Mouse (Mus musculus) lung, embryonic 16.5 days (tissue): ENCODE data around the gene Cd80. TPM values are rescaled to one million over a fixed set of nuclear protein-coding genes. Genes with fewer than 3 reads are reported as not detected.
"Not testable (repeated sequence)": the region's sequence is repeated elsewhere in the genome, so short reads cannot be mapped to it uniquely, and the experiment has no call there.

Experiments used
- ATAC-seq: fragments of 200-750 bp; cut with Nextera tagmentation; 2 replicates; pipeline ENCODE4 v1.8.0; 2017; ENCODE audit warnings: low read depth, mild to moderate bottlenecking, moderate library complexity
- H3K27ac ChIP-seq: fragments of 300-500 bp; sonication (generic); 2 replicates; pipeline ENCODE4 v1.5.1; 2014; ENCODE audit warnings: mild to moderate bottlenecking, control low read depth, low read length
- H3K27me3 ChIP-seq: fragments of 300-500 bp; sonication (generic); 2 replicates; pipeline ENCODE4 v1.6.1; 2014; ENCODE audit warnings: low read depth, low read length, mixed read lengths; ENCODE audit not compliant: control insufficient read depth, insufficient read depth
- H3K36me3 ChIP-seq: fragments of 300-500 bp; sonication (generic); 2 replicates; pipeline ENCODE4 v1.6.1; 2014; ENCODE audit warnings: low read length; ENCODE audit not compliant: control insufficient read depth, insufficient read depth
- H3K4me1 ChIP-seq: fragments of 300-500 bp; sonication (generic); replicated peaks from 2 replicates; pipeline ENCODE4 v1.6.1; 2014; ENCODE audit warnings: low read length, mixed read lengths; ENCODE audit not compliant: control insufficient read depth, insufficient read depth
- H3K4me2 ChIP-seq: fragments of 300-500 bp; sonication (generic); 2 replicates; pipeline ENCODE4 v1.6.1; 2014; ENCODE audit warnings: low read depth, low read length, control low read depth
- H3K4me3 ChIP-seq: fragments of 300-500 bp; sonication (generic); 2 replicates; pipeline ENCODE4 v1.5.1; 2014; ENCODE audit warnings: mild to moderate bottlenecking, low read length, control low read depth
- H3K9ac ChIP-seq: fragments of 300-500 bp; sonication (generic); 2 replicates; pipeline ENCODE4 v1.6.1; 2014; ENCODE audit warnings: low read length, control low read depth
- H3K9me3 ChIP-seq: fragments of 300-500 bp; sonication (generic); 2 replicates; pipeline ENCODE4 v1.6.1; 2016; ENCODE audit warnings: low read length; ENCODE audit not compliant: control insufficient read depth
- WGBS: fragments of 180-500 bp; shearing (Covaris S2); extraction: QIAGEN DNeasy Blood & Tissue Kit; methylation state at CpG from one replicate; pipeline ENCODE4 v1.1.7; 2014; 5-methylcytosine and 5-hydroxymethylcytosine counted together
- polyA plus RNA-seq: library from polyadenylated mRNA; unstranded; fragments of >200 nt; fragmentation: Nextera tagmentation; extraction: Ambion mirVana; gene quantifications from 2 replicates; pipeline ENCODE4 v1.2.1, GENCODE M21; 2015

Cd80 gene
- polyA plus RNA-seq, 1 experiment from 2014 or later = 0.25 TPM

GRCm38 (mm10) chr16:38475681-38476311, 20.4 kb downstream of the Cd80 start:
- peak overlapping the region; percentile 84 for H3K4me2 ChIP-seq
- H3K9ac ChIP-seq = no peak overlapping the region; the same call in 1 of the 2 replicates
- WGBS = 29% methylated on average over 4 of the region's 4 CpGs
- no peaks in the 10 kb centered on the region for H3K9me3 ChIP-seq
- 0 out of 2 replicates have a peak overlapping the region, but pooled peaks have one; percentile 1 for H3K27ac ChIP-seq
- H3K4me1 ChIP-seq = peaks cover 4% of the 10 kb centered on the region
- H3K27me3 ChIP-seq = no peaks in the 10 kb centered on the region
- H3K4me3 ChIP-seq = peak overlapping the region; percentile 51
- no peaks in the 10 kb centered on the region for H3K36me3 ChIP-seq
- ATAC-seq = peak; percentile 51; the same call in 1 of the 2 replicates

DNA sequence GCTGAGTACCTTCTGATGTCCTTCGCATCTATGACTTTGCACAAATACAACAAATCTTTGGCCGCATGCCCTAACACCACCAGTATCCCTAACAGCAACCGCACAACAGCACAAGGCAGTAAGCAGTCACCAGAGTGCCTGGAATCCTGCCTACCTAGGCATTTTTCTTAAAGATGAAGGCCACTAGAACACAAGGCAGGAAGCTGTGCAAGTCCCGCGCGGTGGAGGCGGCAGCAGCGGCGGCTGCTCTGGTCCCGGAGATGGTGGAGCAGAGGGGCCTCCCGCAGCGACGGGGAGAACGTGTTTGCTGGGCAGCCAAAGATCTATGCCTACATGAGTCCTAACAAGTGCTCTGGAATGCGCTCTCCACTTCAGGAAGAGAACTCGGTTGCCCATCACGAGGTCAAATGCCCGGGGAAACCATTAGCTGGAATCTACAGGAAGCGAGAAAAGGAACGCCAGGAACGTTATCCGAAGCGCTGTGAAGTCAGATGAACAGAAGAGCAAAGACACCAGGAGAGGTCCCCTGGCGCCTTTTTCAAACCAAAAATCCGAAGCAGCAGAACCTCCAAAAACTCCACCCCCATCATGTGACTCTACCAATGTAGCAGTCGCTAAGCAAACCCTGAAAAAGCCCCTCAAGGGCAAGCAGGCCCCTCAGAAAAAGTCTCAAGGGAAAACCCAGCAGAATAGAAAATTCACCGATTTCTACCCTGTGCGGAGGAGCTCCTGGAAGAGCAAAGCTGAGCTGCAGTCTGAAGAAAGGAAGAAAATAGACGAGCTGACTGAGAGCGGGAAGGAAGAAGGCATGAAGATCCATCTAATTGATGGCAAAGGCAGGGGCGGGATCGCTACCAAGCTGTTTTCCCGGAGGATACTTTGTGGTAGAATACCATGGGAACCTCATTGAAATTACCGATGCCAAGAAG, 21.2 kb downstream of the Cd80 start:
- Histone ChIP-seq H3K27me3 (no peaks in the 10 kb centered on the region; the same call in 1 of the 2 replicates), H3K4me1 (peaks cover 4% of the 10 kb centered on the region), H3K9ac (peak overlapping the region; percentile 67), H3K4me3 (peak overlapping the region; percentile 51), H3K4me2 (peak overlapping the region; percentile 84), H3K27ac (peak overlapping the region; percentile 66; the same call in 1 of the 2 replicates), H3K9me3 (no peaks in the 10 kb centered on the region), H3K36me3 (no peaks in the 10 kb centered on the region)
- 6% methylated on average over 34 of the region's 34 CpGs for WGBS
- peak; percentile 82 for ATAC-seq

GRCm38 (mm10) chr16:38477241-38477608, 21.9 kb downstream of the Cd80 start:
- 23% methylated on average over 14 of the region's 14 CpGs for WGBS
- peak overlapping the region; percentile 62 for H3K9ac ChIP-seq
- ATAC-seq = not testable (repeated sequence)

DNA sequence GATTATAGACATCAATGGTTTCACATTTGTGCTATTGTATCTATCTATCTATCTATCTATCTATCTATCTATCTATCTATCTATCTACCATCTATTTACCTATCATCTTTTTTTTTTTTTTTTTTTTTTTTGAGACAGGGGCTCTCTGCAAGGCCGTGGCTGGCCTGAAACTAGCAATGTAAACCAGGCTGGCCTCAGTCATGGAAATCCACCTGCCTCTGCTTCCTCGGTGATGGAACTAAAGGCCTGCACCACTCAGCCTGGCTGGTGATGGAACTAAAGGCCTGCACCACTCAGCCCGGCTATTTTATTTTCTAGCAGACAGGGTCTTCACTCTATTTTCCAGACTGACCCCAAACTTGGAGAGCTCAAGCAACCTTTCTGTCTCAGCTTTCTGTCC, 22.9 kb downstream of the Cd80 start:
- H3K4me1 ChIP-seq = peaks cover 8% of the 10 kb centered on the region
- H3K9ac ChIP-seq = no peak overlapping the region
- no peaks in the 10 kb centered on the region for H3K36me3 ChIP-seq
- no peak overlapping the region for H3K27ac ChIP-seq
- H3K4me2 ChIP-seq = no peak overlapping the region
- no peak overlapping the region for H3K4me3 ChIP-seq
- H3K9me3 ChIP-seq = no peaks in the 10 kb centered on the region
- WGBS = 92% methylated on average over 3 of the region's 3 CpGs
- H3K27me3 ChIP-seq = peaks cover 8% of the 10 kb centered on the region; the same call in 1 of the 2 replicates
- ATAC-seq = no peak

More at GRCm38 (mm10) chr16:38477241-38477608, 21.9 kb downstream of the Cd80 start:
- not testable (repeated sequence) for H3K27me3 ChIP-seq, H3K27ac ChIP-seq, H3K4me1 ChIP-seq, H3K36me3 ChIP-seq, H3K9me3 ChIP-seq
- peak overlapping the region; percentile 84 for H3K4me2 ChIP-seq
- H3K4me3 ChIP-seq = peak overlapping the region; percentile 51

DNA sequence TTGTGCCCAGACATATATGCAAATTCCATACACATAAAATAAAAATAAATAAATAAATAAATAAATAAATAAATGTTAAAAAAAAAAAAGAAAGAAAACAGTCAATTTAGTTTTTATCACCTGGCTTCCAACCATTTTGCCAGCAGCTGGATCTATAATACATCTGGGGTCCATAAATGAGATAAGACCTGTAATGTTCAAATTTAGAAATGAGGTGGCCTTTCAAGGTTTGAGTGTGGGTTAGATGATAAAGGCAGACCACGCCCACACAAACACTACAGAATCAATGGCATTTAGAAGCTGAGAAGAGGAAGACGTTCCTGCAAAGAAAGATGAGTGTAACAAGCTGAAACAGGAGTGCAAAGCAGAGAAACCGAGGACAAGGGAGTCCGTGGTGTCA, 26.0 kb downstream of the Cd80 start:
- no peak overlapping the region for H3K4me3 ChIP-seq
- no peak overlapping the region for H3K27ac ChIP-seq
- H3K9ac ChIP-seq = no peak overlapping the region
- no peaks in the 10 kb centered on the region for H3K36me3 ChIP-seq
- H3K27me3 ChIP-seq = peaks cover 8% of the 10 kb centered on the region; the same call in 1 of the 2 replicates
- H3K4me2 ChIP-seq = no peak overlapping the region
- ATAC-seq = no peak
- 65% methylated on average over 4 of the region's 4 CpGs for WGBS
- H3K4me1 ChIP-seq = peaks cover 13% of the 10 kb centered on the region
- H3K9me3 ChIP-seq = no peaks in the 10 kb centered on the region

DNA sequence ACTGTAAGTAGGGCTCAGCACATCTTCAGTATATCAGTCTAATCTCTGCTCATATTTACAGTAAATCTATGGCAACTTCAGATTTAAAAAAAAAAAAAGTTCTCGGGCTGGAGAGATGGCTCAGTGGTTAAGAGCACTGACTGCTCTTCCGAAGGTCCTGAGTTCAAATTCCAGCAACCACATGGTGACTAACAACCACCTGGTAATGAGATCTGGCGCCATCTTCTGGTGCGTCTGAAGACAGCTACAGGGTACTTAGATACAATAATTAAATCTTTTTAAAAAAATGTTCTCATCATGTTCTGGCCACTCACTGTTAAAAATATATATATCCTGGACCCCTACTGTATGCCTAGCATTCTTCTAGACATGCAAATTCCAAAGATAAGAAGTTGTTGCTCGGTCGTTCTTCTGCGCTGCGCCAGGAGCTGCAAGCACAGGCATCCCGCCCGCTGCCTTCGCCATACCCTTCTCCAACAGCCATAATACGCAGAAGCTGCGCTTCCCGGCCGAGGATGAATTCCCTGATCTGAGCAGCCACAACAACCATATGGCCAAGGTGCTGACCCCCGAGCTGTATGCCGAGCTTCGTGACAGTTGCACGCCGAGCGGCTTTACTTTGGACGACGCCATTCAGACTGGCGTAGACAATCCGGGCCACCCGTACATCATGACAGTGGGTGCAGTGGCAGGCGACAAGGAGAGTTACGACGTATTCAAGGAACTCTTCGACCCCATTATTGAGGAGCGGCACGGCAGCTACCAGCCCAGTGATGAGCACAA, 27.6 kb downstream of the Cd80 start:
- peak; percentile 51 for ATAC-seq
- H3K36me3 ChIP-seq = no peaks in the 10 kb centered on the region
- peak overlapping the region; percentile 35; the same call in 1 of the 2 replicates for H3K9ac ChIP-seq
- peak overlapping the region; percentile 63 for H3K4me2 ChIP-seq
- H3K27ac ChIP-seq = no peak overlapping the region
- peaks cover 8% of the 10 kb centered on the region; the same call in 1 of the 2 replicates for H3K4me1 ChIP-seq
- 13% methylated on average over 32 of the region's 32 CpGs for WGBS
- H3K27me3 ChIP-seq = peaks cover 8% of the 10 kb centered on the region; the same call in 1 of the 2 replicates
- H3K4me3 ChIP-seq = peak overlapping the region; percentile 47
- no peaks in the 10 kb centered on the region for H3K9me3 ChIP-seq

GRCm38 (mm10) chr16:38483582-38484309, 28.4 kb downstream of the Cd80 start:
- H3K36me3 ChIP-seq = no peaks in the 10 kb centered on the region
- peaks cover 8% of the 10 kb centered on the region; the same call in 1 of the 2 replicates for H3K27me3 ChIP-seq
- H3K27ac ChIP-seq = no peak overlapping the region
- H3K4me2 ChIP-seq = peak overlapping the region; percentile 63
- ATAC-seq = peak; percentile 49
- peak overlapping the region; percentile 47 for H3K4me3 ChIP-seq
- no peaks in the 10 kb centered on the region for H3K9me3 ChIP-seq
- H3K4me1 ChIP-seq = peaks cover 8% of the 10 kb centered on the region; the same call in 1 of the 2 replicates
- H3K9ac ChIP-seq = peak overlapping the region; percentile 47; the same call in 1 of the 2 replicates
- WGBS = 18% methylated on average over 41 of the region's 42 CpGs

GRCm38 (mm10) chr16:38492551-38492950, 37.2 kb downstream of the Cd80 start:
- ATAC-seq = no peak

More at GRCm38 (mm10) chr16:38492551-38492950, 37.2 kb downstream of the Cd80 start:
- no peak overlapping the region for H3K27ac ChIP-seq
- H3K9ac ChIP-seq = no peak overlapping the region
- 83% methylated on average over 3 of the region's 3 CpGs for WGBS
- no peak overlapping the region for H3K4me2 ChIP-seq
- H3K4me3 ChIP-seq = no peak overlapping the region
- peaks cover 5% of the 10 kb centered on the region for H3K36me3 ChIP-seq
- H3K4me1 ChIP-seq = no peaks in the 10 kb centered on the region
- no peaks in the 10 kb centered on the region for H3K9me3 ChIP-seq
- H3K27me3 ChIP-seq = no peaks in the 10 kb centered on the region
